ENCODE assay signal across 10 mouse cellular contexts in genomic region chr2:178154576-178154975, GRCm38 (mm10). TPM values are rescaled to one million over a fixed set of nuclear protein-coding genes. Genes with fewer than 3 reads are reported as not detected.
A peak's percentile ranks its signal among the peaks of the same experiment; 100 is the strongest.
DNase-seq lines count a peak whose midpoint lies in the region; ATAC-seq lines count a peak whose summit lies in the region.
"Had no signal": no experiment of that assay in that cellular context is flagged by ENCODE, and none has a peak within 500 bp of the region (broad histone marks: within the 10 kb centered on the region; RNA-seq: fewer than 3 reads in every experiment).

No protein-coding gene starts in this region.

- H3K27ac ChIP-seq in forebrain, embryonic 11.5 days (ENCODE audit: low read depth, low read length): no peak overlapping the region
- no peak overlapping the region for H3K27ac ChIP-seq in forebrain, embryonic 10.5 days
- peak overlapping the region; percentile 57; the same call in 1 of the 2 replicates for H3K27ac ChIP-seq in hindbrain, embryonic 10.5 days
- H3K27ac ChIP-seq in midbrain, embryonic 15.5 days: peak overlapping the region; percentile 76
- H3K27ac ChIP-seq: liver, embryonic 14.5 days had no signal

- no peak overlapping the region for H3K9ac ChIP-seq in forebrain, embryonic 11.5 days (ENCODE audit: low read length)
- no peak overlapping the region for H3K9ac ChIP-seq in midbrain, embryonic 15.5 days
- H3K9ac ChIP-seq: liver, embryonic 14.5 days had no signal

- H3K4me1 ChIP-seq in forebrain, embryonic 11.5 days (replicated peaks; ENCODE audit: control insufficient read depth, insufficient read depth, low read length): no peaks in the 10 kb centered on the region; the same call in 1 of the 2 replicates
- H3K4me1 ChIP-seq in forebrain, embryonic 10.5 days: peaks cover 11% of the 10 kb centered on the region
- peaks cover 11% of the 10 kb centered on the region for H3K4me1 ChIP-seq in hindbrain, embryonic 10.5 days (replicated peaks)
- peaks cover 26% of the 10 kb centered on the region for H3K4me1 ChIP-seq in midbrain, embryonic 15.5 days

- no peak overlapping the region for H3K4me3 ChIP-seq in forebrain, embryonic 11.5 days (ENCODE audit: low read depth, low read length)
- H3K4me3 ChIP-seq in forebrain, embryonic 10.5 days: no peak overlapping the region
- H3K4me3 ChIP-seq in hindbrain, embryonic 10.5 days: no peak overlapping the region
- no peak overlapping the region for H3K4me3 ChIP-seq in midbrain, embryonic 15.5 days

- peak; percentile 58 for ATAC-seq in forebrain, embryonic 11.5 days (replicated peaks; ENCODE audit: low FRiP score)
- ATAC-seq in midbrain, embryonic 15.5 days (replicated peaks): peak; percentile 89

- H3K36me3 ChIP-seq in forebrain, embryonic 11.5 days (ENCODE audit: control insufficient read depth, insufficient read depth, low read length): no peaks in the 10 kb centered on the region
- H3K36me3 ChIP-seq in forebrain, embryonic 10.5 days (replicated peaks): no peaks in the 10 kb centered on the region
- no peaks in the 10 kb centered on the region for H3K36me3 ChIP-seq in hindbrain, embryonic 10.5 days
- H3K36me3 ChIP-seq in midbrain, embryonic 15.5 days (replicated peaks): no peaks in the 10 kb centered on the region

- no peak for DNase-seq in forebrain, embryonic 11.5 days (ENCODE audit: low spot score)
- no peak for DNase-seq in forebrain, embryonic 10.5 days (ENCODE audit: extremely low spot score, low spot score)
- DNase-seq in cerebellum, adult 11-12 months: peak; percentile 77
- DNase-seq in hindbrain, embryonic 10.5 days (ENCODE audit: low spot score): no peak
- no peak for DNase-seq in lung, postnatal 4 days
- DNase-seq in lung, adult 18-20 months: no peak
- DNase-seq in adrenal gland, postnatal 14 days: no peak
- DNase-seq: kidney, postnatal 36 days had no signal

- 30% methylated on average over 4 of the region's 4 CpGs for WGBS in forebrain, embryonic 11.5 days
- WGBS in forebrain, embryonic 10.5 days: 39% methylated on average over 4 of the region's 4 CpGs
- 37% methylated on average over 4 of the region's 4 CpGs for WGBS in hindbrain, embryonic 10.5 days
- WGBS in midbrain, embryonic 15.5 days: 25% methylated on average over 4 of the region's 4 CpGs

- H3K27me3 ChIP-seq in forebrain, embryonic 11.5 days (ENCODE audit: control insufficient read depth, insufficient read depth, low read length): no peaks in the 10 kb centered on the region
- H3K27me3 ChIP-seq in forebrain, embryonic 10.5 days (ENCODE audit: poor library complexity, severe bottlenecking): no peaks in the 10 kb centered on the region
- no peaks in the 10 kb centered on the region for H3K27me3 ChIP-seq in hindbrain, embryonic 10.5 days (ENCODE audit: insufficient read depth, poor library complexity, severe bottlenecking)
- no peaks in the 10 kb centered on the region for H3K27me3 ChIP-seq in midbrain, embryonic 15.5 days (replicated peaks)

- no peak overlapping the region for H3K4me2 ChIP-seq in forebrain, embryonic 11.5 days (ENCODE audit: low read depth, low read length, severe bottlenecking)
- H3K4me2 ChIP-seq in midbrain, embryonic 15.5 days: no peak overlapping the region

- H3K9me3 ChIP-seq in forebrain, embryonic 11.5 days (ENCODE audit: control insufficient read depth, low read length): no peaks in the 10 kb centered on the region
- no peaks in the 10 kb centered on the region for H3K9me3 ChIP-seq in forebrain, embryonic 10.5 days
- no peaks in the 10 kb centered on the region for H3K9me3 ChIP-seq in hindbrain, embryonic 10.5 days
- H3K9me3 ChIP-seq in midbrain, embryonic 15.5 days: no peaks in the 10 kb centered on the region

RNA-seq across cellular contexts. Expression of gene Phactr3, which starts 35.8 kb away (rescaled TPM):
- polyA plus RNA-seq in forebrain, embryonic 11.5 days (2014; fragmentation: Nextera tagmentation; extraction: Ambion mirVana): 11.3 and 13.5 TPM in 2 replicates
- 4.2 and 4.9 TPM in 2 replicates for polyA plus RNA-seq in forebrain, embryonic 10.5 days (2016; fragmentation: Nextera tagmentation; extraction: Ambion mirVana)
- polyA plus RNA-seq in hindbrain, embryonic 10.5 days (2016; fragmentation: Nextera tagmentation; extraction: Ambion mirVana): 7.1 and 11.1 TPM in 2 replicates
- polyA plus RNA-seq in midbrain, embryonic 15.5 days (2015; fragmentation: Nextera tagmentation; extraction: Ambion mirVana): 66.3 and 67.1 TPM in 2 replicates
- 1.5 and 4.1 TPM in 2 replicates for total RNA-seq in adrenal gland, postnatal 14 days (2021)

Comparison
In these comparisons a context has a peak if more than half of its experiments do, and no peak if none do; other contexts are left out.
1. H3K27ac ChIP-seq: peak in hindbrain, embryonic 10.5 days (single experiment) and midbrain, embryonic 15.5 days (single experiment); none in forebrain, embryonic 11.5 days (single experiment) and forebrain, embryonic 10.5 days (single experiment).